Mouse (Mus musculus): ENCODE data around the gene Eml2.

DNA sequence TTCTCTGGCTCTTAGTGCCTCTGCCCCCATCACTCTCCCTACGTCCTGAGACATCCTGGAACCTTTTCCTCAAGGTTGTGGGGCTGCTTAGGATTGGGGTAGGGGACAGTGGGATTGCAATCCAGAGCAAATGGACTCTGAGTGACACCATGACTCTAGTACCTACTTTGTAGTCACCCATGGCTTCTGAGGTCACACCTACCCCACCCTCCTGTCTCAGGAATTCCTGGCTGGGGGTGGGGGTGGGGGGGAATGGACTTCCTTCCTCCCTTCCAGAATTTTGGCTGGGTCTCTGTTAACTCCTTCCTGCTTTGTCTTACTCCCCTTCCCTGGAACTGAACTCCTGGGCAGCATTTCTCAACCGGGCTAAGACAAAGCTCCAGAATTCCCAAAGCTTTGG lies 37.2 kb downstream of the Eml2 start:
- TF ChIP-seq CTCF (IDR thresholded peaks at IDR 0.05) (no peak), EP300 (IDR thresholded peaks at IDR 0.05) (no peak)
